Mouse (Mus musculus): ENCODE results near the gene Dusp2. TPM values are rescaled to one million over a fixed set of nuclear protein-coding genes. Genes with fewer than 3 reads are reported as not detected.

The Dusp2 gene
- total RNA-seq, 1 experiment, result 1.8 TPM

- H3K9me3 ChIP-seq (ENCODE audit: control insufficient read depth, insufficient read depth, low read depth, low read length), result no peaks in the 10 kb centered on the region
- no peak for TF ChIP-seq HCFC1 (IDR thresholded peaks at IDR 0.05; ENCODE audit: borderline replicate concordance, insufficient read depth, low read length)
- TF ChIP-seq CHD2 (IDR thresholded peaks at IDR 0.05; ENCODE audit: low read depth, low read length), result no peak
- TF ChIP-seq ZNF384 (IDR thresholded peaks at IDR 0.05; ENCODE audit: low read depth, low read length), result no peak
- TF ChIP-seq MAFK (IDR thresholded peaks at IDR 0.05; ENCODE audit: insufficient read depth, low read depth, low read length), result no peak
- no peak for TF ChIP-seq ZC3H11A (IDR thresholded peaks at IDR 0.05; ENCODE audit: borderline replicate concordance, low read depth, low read length)
- H3K36me3 ChIP-seq (ENCODE audit: control insufficient read depth, insufficient read depth, low read length, poor library complexity, severe bottlenecking), result no peaks in the 10 kb centered on the region
- H3K9ac ChIP-seq (ENCODE audit: insufficient read depth, low read depth, low read length, poor library complexity, severe bottlenecking), result no peak overlapping the region
- DNase-seq (ENCODE audit: low read depth, low spot score), result no peak
- peaks cover 0 to 4% of the 10 kb centered on the region in 2 experiments; a peak in 1 of 4 replicates for H3K4me1 ChIP-seq (ENCODE audit: control insufficient read depth in 2 of 2, insufficient read depth in 2 of 2, low read length in 2 of 2, poor library complexity in 1 of 2)
- in situ Hi-C loops (cut with MboI; ENCODE audit: low sequenced_read_pairs in 2 of 2, unreplicated experiment in 2 of 2), result no loop called here
- H3K27ac ChIP-seq (ENCODE audit: insufficient read depth, low read depth, low read length, poor library complexity, severe bottlenecking), result no peak overlapping the region
- H3K4me3 ChIP-seq (ENCODE audit: insufficient read depth in 1 of 2, low read depth in 1 of 2, low read length in 2 of 2, poor library complexity in 1 of 2, severe bottlenecking in 1 of 2), result no peak overlapping the region
Measured at GRCm38 (mm10) chr2:127370561-127371483, 34.9 kb downstream of the Dusp2 start.

GRCm38 (mm10) chr2:127371484-127371861 is 35.5 kb downstream of the Dusp2 start:
- no peak overlapping the region for H3K9ac ChIP-seq (ENCODE audit: insufficient read depth, low read depth, low read length, poor library complexity, severe bottlenecking)
- H3K4me3 ChIP-seq (ENCODE audit: insufficient read depth in 1 of 2, low read depth in 1 of 2, low read length in 2 of 2, poor library complexity in 1 of 2, severe bottlenecking in 1 of 2), result no peak overlapping the region
- no peaks in the 10 kb centered on the region for H3K36me3 ChIP-seq (ENCODE audit: control insufficient read depth, insufficient read depth, low read length, poor library complexity, severe bottlenecking)
- no peak for DNase-seq (ENCODE audit: low read depth, low spot score)
- H3K4me1 ChIP-seq (ENCODE audit: control insufficient read depth in 2 of 2, insufficient read depth in 2 of 2, low read length in 2 of 2, poor library complexity in 1 of 2), result peaks cover 0 to 4% of the 10 kb centered on the region in 2 experiments; a peak in 1 of 4 replicates
- in situ Hi-C loops (cut with MboI; ENCODE audit: low sequenced_read_pairs in 2 of 2, unreplicated experiment in 2 of 2), result no loop called here
- TF ChIP-seq ZC3H11A (IDR thresholded peaks at IDR 0.05; ENCODE audit: borderline replicate concordance, low read depth, low read length) (no peak), MAFK (IDR thresholded peaks at IDR 0.05; ENCODE audit: insufficient read depth, low read depth, low read length) (no peak)
- H3K27ac ChIP-seq (ENCODE audit: insufficient read depth, low read depth, low read length, poor library complexity, severe bottlenecking), result no peak overlapping the region
- no peaks in the 10 kb centered on the region for H3K9me3 ChIP-seq (ENCODE audit: control insufficient read depth, insufficient read depth, low read depth, low read length)

- Histone ChIP-seq H3K4me1 (ENCODE audit: control insufficient read depth in 2 of 2, insufficient read depth in 2 of 2, low read length in 2 of 2, poor library complexity in 1 of 2) (peaks cover 0 to 4% of the 10 kb centered on the region in 2 experiments; a peak in 1 of 4 replicates), H3K9ac (ENCODE audit: insufficient read depth, low read depth, low read length, poor library complexity, severe bottlenecking) (no peak overlapping the region), H3K9me3 (ENCODE audit: control insufficient read depth, insufficient read depth, low read depth, low read length) (no peaks in the 10 kb centered on the region), H3K36me3 (ENCODE audit: control insufficient read depth, insufficient read depth, low read length, poor library complexity, severe bottlenecking) (no peaks in the 10 kb centered on the region), H3K4me3 (ENCODE audit: insufficient read depth in 1 of 2, low read depth in 1 of 2, low read length in 2 of 2, poor library complexity in 1 of 2, severe bottlenecking in 1 of 2) (no peak overlapping the region), H3K27ac (ENCODE audit: insufficient read depth, low read depth, low read length, poor library complexity, severe bottlenecking) (no peak overlapping the region)
- DNase-seq (ENCODE audit: low read depth, low spot score), result no peak
- in situ Hi-C loops (cut with MboI; ENCODE audit: low sequenced_read_pairs in 2 of 2, unreplicated experiment in 2 of 2), result no loop called here
- no peak for TF ChIP-seq MAFK (IDR thresholded peaks at IDR 0.05; ENCODE audit: insufficient read depth, low read depth, low read length)
- TF ChIP-seq ZC3H11A (IDR thresholded peaks at IDR 0.05; ENCODE audit: borderline replicate concordance, low read depth, low read length), result no peak
- TF ChIP-seq ZNF384 (IDR thresholded peaks at IDR 0.05; ENCODE audit: low read depth, low read length), result no peak
- no peak for TF ChIP-seq HCFC1 (IDR thresholded peaks at IDR 0.05; ENCODE audit: borderline replicate concordance, insufficient read depth, low read length)
- no peak for TF ChIP-seq CHD2 (IDR thresholded peaks at IDR 0.05; ENCODE audit: low read depth, low read length)
Measured at GRCm38 (mm10) chr2:127372082-127372481, 36.1 kb downstream of the Dusp2 start.

GRCm38 (mm10) chr2:127374131-127374530 is 38.2 kb downstream of the Dusp2 start:
- Histone ChIP-seq H3K36me3 (ENCODE audit: control insufficient read depth, insufficient read depth, low read length, poor library complexity, severe bottlenecking) (no peaks in the 10 kb centered on the region), H3K9me3 (ENCODE audit: control insufficient read depth, insufficient read depth, low read depth, low read length) (no peaks in the 10 kb centered on the region), H3K9ac (ENCODE audit: insufficient read depth, low read depth, low read length, poor library complexity, severe bottlenecking) (no peak overlapping the region), H3K4me3 (ENCODE audit: insufficient read depth in 1 of 2, low read depth in 1 of 2, low read length in 2 of 2, poor library complexity in 1 of 2, severe bottlenecking in 1 of 2) (no peak overlapping the region), H3K4me1 (ENCODE audit: control insufficient read depth in 2 of 2, insufficient read depth in 2 of 2, low read length in 2 of 2, poor library complexity in 1 of 2) (peaks cover 0 to 4% of the 10 kb centered on the region in 2 experiments; a peak in 1 of 4 replicates), H3K27ac (ENCODE audit: insufficient read depth, low read depth, low read length, poor library complexity, severe bottlenecking) (no peak overlapping the region)
- TF ChIP-seq MAFK (IDR thresholded peaks at IDR 0.05; ENCODE audit: insufficient read depth, low read depth, low read length), result no peak
- TF ChIP-seq HCFC1 (IDR thresholded peaks at IDR 0.05; ENCODE audit: borderline replicate concordance, insufficient read depth, low read length), result no peak
- no peak for TF ChIP-seq CHD2 (IDR thresholded peaks at IDR 0.05; ENCODE audit: low read depth, low read length)
- no peak for TF ChIP-seq ZNF384 (IDR thresholded peaks at IDR 0.05; ENCODE audit: low read depth, low read length)
- no peak for TF ChIP-seq ZC3H11A (IDR thresholded peaks at IDR 0.05; ENCODE audit: borderline replicate concordance, low read depth, low read length)
- in situ Hi-C loops (cut with MboI; ENCODE audit: low sequenced_read_pairs in 2 of 2, unreplicated experiment in 2 of 2), result no loop called here
- DNase-seq (ENCODE audit: low read depth, low spot score), result no peak
